Mouse (Mus musculus) liver, postnatal 0 days (tissue): ENCODE results near the gene Jarid2. TPM values are rescaled to one million over a fixed set of nuclear protein-coding genes. Genes with fewer than 3 reads are reported as not detected.

Experiments used
- ATAC-seq: fragments of 200-750 bp; cut with Nextera tagmentation; 2 replicates; pipeline ENCODE4 v1.8.0; 2017; ENCODE audit warnings: mild to moderate bottlenecking, moderate library complexity
- DNase-seq: peaks from one replicate; pipeline ENCODE4 v3.0.0-alpha.2; 2016
- H3K27ac ChIP-seq: fragments of 300-500 bp; sonication (generic); 2 replicates; pipeline ENCODE4 v1.5.1; 2014; ENCODE audit warnings: antibody characterized with exemption, moderate library complexity, mild to moderate bottlenecking, low read depth
- H3K27me3 ChIP-seq: fragments of 300-500 bp; sonication (generic); 2 replicates; pipeline ENCODE4 v1.6.1; 2014; ENCODE audit warnings: low read length, control low read depth, mixed read lengths; ENCODE audit not compliant: insufficient read depth
- H3K36me3 ChIP-seq: fragments of 300-500 bp; sonication (generic); replicated peaks from 2 replicates; pipeline ENCODE4 v1.6.1; 2014; ENCODE audit warnings: mild to moderate bottlenecking, control low read depth, low read length, moderate library complexity, mixed read lengths; ENCODE audit not compliant: insufficient read depth
- H3K4me1 ChIP-seq: fragments of 300-500 bp; sonication (generic); 2 replicates; pipeline ENCODE4 v1.6.1; 2014; ENCODE audit warnings: antibody characterized with exemption, mild to moderate bottlenecking, control low read depth; ENCODE audit not compliant: insufficient read depth
- H3K4me2 ChIP-seq: fragments of 300-500 bp; sonication (generic); 2 replicates; pipeline ENCODE4 v1.6.1; 2014; ENCODE audit warnings: low read depth, mild to moderate bottlenecking, low read length, moderate library complexity, mixed read lengths
- H3K4me3 ChIP-seq: fragments of 300-500 bp; sonication (generic); 2 replicates; pipeline ENCODE4 v1.5.1; 2014; ENCODE audit warnings: low read depth, low read length
- H3K9ac ChIP-seq: fragments of 300-500 bp; sonication (generic); replicated peaks from 2 replicates; pipeline ENCODE4 v1.6.1; 2014; ENCODE audit warnings: mild to moderate bottlenecking, moderate library complexity
- H3K9me3 ChIP-seq: fragments of 300-500 bp; sonication (generic); 2 replicates; pipeline ENCODE4 v1.6.1; 2016; ENCODE audit warnings: mild to moderate bottlenecking, control low read depth, low read length, mixed read lengths
- CTCF ChIP-seq: sonication (generic); IDR thresholded peaks from 2 replicates; pipeline ENCODE4 v1.5.1; 2016; ENCODE audit warnings: antibody characterized with exemption, low read depth
- EP300 ChIP-seq: IDR thresholded peaks from 2 replicates; pipeline ENCODE4 v1.6.1; 2016; ENCODE audit warnings: antibody characterized with exemption, low read depth, mild to moderate bottlenecking
- WGBS: fragments of 180-500 bp; shearing (Covaris S2); extraction: QIAGEN DNeasy Blood & Tissue Kit; methylation state at CpG from one replicate; pipeline ENCODE4 v1.1.7; 2014; ENCODE audit not compliant: insufficient replicate concordance; 5-methylcytosine and 5-hydroxymethylcytosine counted together
- polyA plus RNA-seq: library from polyadenylated mRNA; unstranded; fragments of >200 nt; fragmentation: Nextera tagmentation; extraction: Ambion mirVana; gene quantifications from 2 replicates; pipeline ENCODE4 v1.2.1, GENCODE M21; 2015

Jarid2 gene
- polyA plus RNA-seq, 1 experiment from 2014 or later = 6.8 TPM

- no peaks in the 10 kb centered on the region for H3K27me3 ChIP-seq
- DNase-seq (no peak), ATAC-seq (no peak)
- H3K4me3 ChIP-seq = no peak overlapping the region
- H3K36me3 ChIP-seq = peaks cover 31% of the 10 kb centered on the region
- H3K27ac ChIP-seq = no peak overlapping the region
- H3K4me2 ChIP-seq = no peak overlapping the region
- peaks cover 14% of the 10 kb centered on the region; the same call in 1 of the 2 replicates for H3K4me1 ChIP-seq
- H3K9ac ChIP-seq = no peak overlapping the region
- no peaks in the 10 kb centered on the region for H3K9me3 ChIP-seq
- TF ChIP-seq CTCF = no peak
- no peak for TF ChIP-seq EP300
- WGBS = 81% methylated on average over 6 of the region's 6 CpGs
Observed at GRCm38 (mm10) chr13:44955781-44956180, 226.5 kb downstream of the Jarid2 start.

- Histone ChIP-seq H3K36me3 (peaks cover 27% of the 10 kb centered on the region), H3K9me3 (no peaks in the 10 kb centered on the region), H3K4me3 (no peak overlapping the region), H3K27me3 (no peaks in the 10 kb centered on the region), H3K9ac (no peak overlapping the region), H3K27ac (no peak overlapping the region), H3K4me2 (no peak overlapping the region), H3K4me1 (peaks cover 11% of the 10 kb centered on the region; the same call in 1 of the 2 replicates)
- DNase-seq (no peak), ATAC-seq (no peak)
- 85% methylated on average over 8 of the region's 8 CpGs for WGBS
- no peak for TF ChIP-seq EP300
- no peak for TF ChIP-seq CTCF
Observed at GRCm38 (mm10) chr13:44957049-44957448, 227.8 kb downstream of the Jarid2 start.

- Histone ChIP-seq H3K36me3 (peaks cover 23% of the 10 kb centered on the region), H3K4me2 (no peak overlapping the region), H3K4me1 (no peaks in the 10 kb centered on the region), H3K9ac (no peak overlapping the region), H3K27ac (no peak overlapping the region), H3K4me3 (no peak overlapping the region), H3K27me3 (no peaks in the 10 kb centered on the region), H3K9me3 (no peaks in the 10 kb centered on the region)
- ATAC-seq (no peak), DNase-seq (no peak)
- no peak for TF ChIP-seq EP300
- 88% methylated on average over 5 of the region's 5 CpGs for WGBS
Observed at GRCm38 (mm10) chr13:44960542-44961291, 231.4 kb downstream of the Jarid2 start.
